ENCODE assay signal across 10 mouse cellular contexts in genomic region chr2:26495701-26496100, GRCm38 (mm10). TPM values are rescaled to one million over a fixed set of nuclear protein-coding genes. Genes with fewer than 3 reads are reported as not detected.
A peak's percentile ranks its signal among the peaks of the same experiment; 100 is the strongest.
DNase-seq lines count a peak whose midpoint lies in the region; ATAC-seq lines count a peak whose summit lies in the region.
"Had no signal": no experiment of that assay in that cellular context is flagged by ENCODE, and none has a peak within 500 bp of the region (broad histone marks: within the 10 kb centered on the region; RNA-seq: fewer than 3 reads in every experiment).

No protein-coding gene starts in this region.

- H3K27me3 ChIP-seq in hindbrain, embryonic 10.5 days (ENCODE audit: insufficient read depth, poor library complexity, severe bottlenecking) = no peaks in the 10 kb centered on the region
- no peaks in the 10 kb centered on the region for H3K27me3 ChIP-seq in hindbrain, embryonic 16.5 days (replicated peaks; ENCODE audit: control insufficient read depth, insufficient read depth, low read length)
- H3K27me3 ChIP-seq in embryonic facial prominence, embryonic 12.5 days = no peaks in the 10 kb centered on the region
- no peaks in the 10 kb centered on the region for H3K27me3 ChIP-seq in forebrain, embryonic 14.5 days (replicated peaks; ENCODE audit: control insufficient read depth, insufficient read depth, low read length)
- no peaks in the 10 kb centered on the region for H3K27me3 ChIP-seq in midbrain, embryonic 12.5 days

- 92% methylated on average over 2 of the region's 2 CpGs for WGBS in hindbrain, embryonic 10.5 days
- 53% methylated on average over 2 of the region's 2 CpGs for WGBS in hindbrain, embryonic 16.5 days
- 69% methylated on average over 2 of the region's 2 CpGs for WGBS in embryonic facial prominence, embryonic 12.5 days
- 47% methylated on average over 2 of the region's 2 CpGs for WGBS in forebrain, embryonic 14.5 days
- WGBS in midbrain, embryonic 12.5 days = 89% methylated on average over 2 of the region's 2 CpGs

- no peaks in the 10 kb centered on the region for H3K9me3 ChIP-seq in hindbrain, embryonic 10.5 days
- no peaks in the 10 kb centered on the region for H3K9me3 ChIP-seq in hindbrain, embryonic 16.5 days (ENCODE audit: control insufficient read depth, low read length)
- H3K9me3 ChIP-seq in embryonic facial prominence, embryonic 12.5 days = no peaks in the 10 kb centered on the region
- H3K9me3 ChIP-seq in forebrain, embryonic 14.5 days (replicated peaks; ENCODE audit: control insufficient read depth, low read length) = no peaks in the 10 kb centered on the region
- H3K9me3 ChIP-seq in midbrain, embryonic 12.5 days = no peaks in the 10 kb centered on the region

- ATAC-seq in hindbrain, embryonic 16.5 days = no peak
- ATAC-seq in embryonic facial prominence, embryonic 12.5 days (ENCODE audit: insufficient number of reproducible peaks, insufficient read depth, low FRiP score, low TSS enrichment) = no peak
- no peak for ATAC-seq in forebrain, embryonic 14.5 days
- ATAC-seq in midbrain, embryonic 12.5 days (ENCODE audit: low FRiP score, low read depth) = no peak

- peaks cover 100% of the 10 kb centered on the region for H3K4me1 ChIP-seq in hindbrain, embryonic 10.5 days (replicated peaks)
- peaks cover 79% of the 10 kb centered on the region for H3K4me1 ChIP-seq in hindbrain, embryonic 16.5 days (ENCODE audit: control insufficient read depth, insufficient read depth, low read depth, low read length)
- H3K4me1 ChIP-seq in embryonic facial prominence, embryonic 12.5 days = peaks cover 91% of the 10 kb centered on the region
- H3K4me1 ChIP-seq in forebrain, embryonic 14.5 days (ENCODE audit: control insufficient read depth, insufficient read depth, low read length) = peaks cover 91% of the 10 kb centered on the region
- H3K4me1 ChIP-seq in midbrain, embryonic 12.5 days = peaks cover 98% of the 10 kb centered on the region

- peaks cover 96% of the 10 kb centered on the region for H3K36me3 ChIP-seq in hindbrain, embryonic 10.5 days
- H3K36me3 ChIP-seq in hindbrain, embryonic 16.5 days (ENCODE audit: control insufficient read depth, insufficient read depth, low read length) = no peaks in the 10 kb centered on the region
- no peaks in the 10 kb centered on the region for H3K36me3 ChIP-seq in embryonic facial prominence, embryonic 12.5 days
- peaks cover 9% of the 10 kb centered on the region; the same call in 1 of the 2 replicates for H3K36me3 ChIP-seq in forebrain, embryonic 14.5 days (ENCODE audit: control insufficient read depth, insufficient read depth, low read length)
- peaks cover 49% of the 10 kb centered on the region for H3K36me3 ChIP-seq in midbrain, embryonic 12.5 days

- H3K4me2 ChIP-seq in hindbrain, embryonic 16.5 days (ENCODE audit: low read length) = no peak overlapping the region
- H3K4me2 ChIP-seq in embryonic facial prominence, embryonic 12.5 days (replicated peaks) = no peak overlapping the region
- H3K4me2 ChIP-seq in forebrain, embryonic 14.5 days (ENCODE audit: low read length) = no peak overlapping the region
- H3K4me2 ChIP-seq in midbrain, embryonic 12.5 days (replicated peaks) = no peak overlapping the region; the same call in 1 of the 2 replicates

- H3K9ac ChIP-seq in hindbrain, embryonic 16.5 days (ENCODE audit: low read depth, low read length) = no peak overlapping the region
- H3K9ac ChIP-seq in embryonic facial prominence, embryonic 12.5 days = no peak overlapping the region
- H3K9ac ChIP-seq in forebrain, embryonic 14.5 days (ENCODE audit: low read length) = no peak overlapping the region
- H3K9ac ChIP-seq in midbrain, embryonic 12.5 days (replicated peaks) = no peak overlapping the region; the same call in 1 of the 2 replicates

- peak overlapping the region; percentile 97; the same call in 1 of the 2 replicates for H3K27ac ChIP-seq in hindbrain, embryonic 10.5 days
- H3K27ac ChIP-seq in hindbrain, embryonic 16.5 days (ENCODE audit: low read depth, low read length) = no peak overlapping the region
- peak overlapping the region; percentile 84; the same call in 1 of the 2 replicates for H3K27ac ChIP-seq in embryonic facial prominence, embryonic 12.5 days
- peak overlapping the region; percentile 55 for H3K27ac ChIP-seq in forebrain, embryonic 14.5 days (ENCODE audit: low read depth, low read length)
- peak overlapping the region; percentile 30; the same call in 1 of the 2 replicates for H3K27ac ChIP-seq in midbrain, embryonic 12.5 days (replicated peaks)

- DNase-seq in hindbrain, embryonic 10.5 days (ENCODE audit: low spot score) = no peak
- DNase-seq in forebrain, embryonic 14.5 days (ENCODE audit: low spot score) = peak; percentile 30
- no peak for DNase-seq in right cerebral cortex, postnatal 36 days (ENCODE audit: low spot score in 2 of 2)
- no peak for DNase-seq in adrenal gland, adult 18-20 months (ENCODE audit: low spot score in 2 of 2)
- DNase-seq: cerebellum, adult 9-11 months; gastrocnemius, postnatal 36 days; kidney, postnatal 14 days had no signal

- no peak overlapping the region for H3K4me3 ChIP-seq in hindbrain, embryonic 10.5 days
- H3K4me3 ChIP-seq in hindbrain, embryonic 16.5 days (ENCODE audit: low read length) = no peak overlapping the region
- no peak overlapping the region for H3K4me3 ChIP-seq in embryonic facial prominence, embryonic 12.5 days
- H3K4me3 ChIP-seq in forebrain, embryonic 14.5 days (ENCODE audit: low read depth, low read length) = no peak overlapping the region
- H3K4me3 ChIP-seq in midbrain, embryonic 12.5 days = no peak overlapping the region

RNA-seq across cellular contexts. Expression of gene Notch1, which starts 20.8 kb away (rescaled TPM):
- 39.1 and 46.4 TPM in 2 replicates for polyA plus RNA-seq in hindbrain, embryonic 10.5 days (2016; fragmentation: Nextera tagmentation; extraction: Ambion mirVana)
- 13.3 and 15.1 TPM in 2 replicates for polyA plus RNA-seq in hindbrain, embryonic 16.5 days (2015; fragmentation: Nextera tagmentation; extraction: Ambion mirVana)
- 16.4 and 20.3 TPM in 2 replicates for polyA plus RNA-seq in embryonic facial prominence, embryonic 12.5 days (2016; fragmentation: Nextera tagmentation; extraction: Ambion mirVana)
- 30.3 and 32.3 TPM in 2 replicates for polyA plus RNA-seq in forebrain, embryonic 14.5 days (2014; fragmentation: Nextera tagmentation; extraction: Ambion mirVana)
- 53.5 and 56.2 TPM in 2 replicates for polyA plus RNA-seq in midbrain, embryonic 12.5 days (2016; fragmentation: Nextera tagmentation; extraction: Ambion mirVana)
- 10 to 100 TPM; 21.5 to 22.0 TPM for total RNA-seq in adrenal gland, adult 18-20 months (2021)

RNA-seq across cellular contexts. Expression of gene Sec16a, which starts 50.7 kb away (rescaled TPM):
- 25.2 and 28.9 TPM in 2 replicates for polyA plus RNA-seq in hindbrain, embryonic 10.5 days (2016; fragmentation: Nextera tagmentation; extraction: Ambion mirVana)
- 15.4 and 19.3 TPM in 2 replicates for polyA plus RNA-seq in hindbrain, embryonic 16.5 days (2015; fragmentation: Nextera tagmentation; extraction: Ambion mirVana)
- polyA plus RNA-seq in embryonic facial prominence, embryonic 12.5 days (2016; fragmentation: Nextera tagmentation; extraction: Ambion mirVana) = 26.2 and 28.3 TPM in 2 replicates
- polyA plus RNA-seq in forebrain, embryonic 14.5 days (2014; fragmentation: Nextera tagmentation; extraction: Ambion mirVana) = 23.4 and 24.6 TPM in 2 replicates
- polyA plus RNA-seq in midbrain, embryonic 12.5 days (2016; fragmentation: Nextera tagmentation; extraction: Ambion mirVana) = 29.3 and 33.3 TPM in 2 replicates
- total RNA-seq in adrenal gland, adult 18-20 months (2021) = 10 to 100 TPM; 52.2 to 69.1 TPM
